Mouse (Mus musculus) testis, postnatal 10 days (tissue): ENCODE measurements around the gene Amhr2.
A peak's percentile ranks its signal among the peaks of the same experiment; 100 is the strongest.

Source experiments
- DNase-seq: peaks from one replicate; pipeline ENCODE4 v3.0.0; 2021; ENCODE audit warnings: low spot score

The Amhr2 gene

GRCm38 (mm10) chr15:102424657-102425056 lies 20.5 kb upstream of the Amhr2 start:
- no peak for DNase-seq

DNA sequence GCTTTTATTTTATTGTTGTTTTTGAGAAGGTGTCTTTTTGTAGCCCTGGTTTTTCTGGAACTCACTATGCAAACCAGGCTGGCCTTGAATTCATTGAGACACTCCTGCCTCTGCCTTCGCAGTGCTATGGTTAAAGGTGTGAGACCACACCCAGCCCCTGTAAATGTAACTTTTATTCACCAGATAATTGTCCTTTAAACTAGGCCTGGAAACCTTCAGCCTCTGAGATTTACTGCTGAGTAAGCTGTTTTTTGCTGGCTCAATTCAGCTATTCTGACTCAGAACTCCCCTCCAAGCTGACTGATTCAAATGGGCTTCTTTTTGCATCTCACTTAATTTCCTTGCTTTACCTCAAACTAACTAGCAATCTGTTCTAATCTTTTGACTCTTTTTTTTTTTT lies 18.2 kb upstream of the Amhr2 start:
- no peak for DNase-seq

DNA sequence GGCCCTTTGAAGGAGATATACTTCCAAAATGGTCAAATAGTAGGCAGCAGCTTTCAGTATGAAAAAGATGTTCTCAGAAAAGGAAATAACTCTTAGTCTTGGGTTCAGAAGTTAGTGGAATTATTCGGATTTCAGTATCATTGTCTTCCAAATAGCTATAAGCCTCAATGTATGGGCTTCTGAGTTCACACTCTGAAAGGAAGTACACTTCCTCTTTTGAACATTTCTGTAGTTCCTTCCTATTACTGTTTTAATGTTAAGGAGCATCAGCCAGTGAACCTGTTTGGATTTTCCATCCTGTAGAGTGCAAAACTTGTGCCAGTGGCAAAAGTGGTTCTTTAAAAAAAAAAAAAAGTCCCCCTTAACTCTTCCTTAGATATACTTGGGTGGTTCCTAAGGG lies 13.1 kb upstream of the Amhr2 start:
- no peak for DNase-seq

- DNase-seq, result no peak
Observed at GRCm38 (mm10) chr15:102433173-102433572, 12.0 kb upstream of the Amhr2 start.

DNA sequence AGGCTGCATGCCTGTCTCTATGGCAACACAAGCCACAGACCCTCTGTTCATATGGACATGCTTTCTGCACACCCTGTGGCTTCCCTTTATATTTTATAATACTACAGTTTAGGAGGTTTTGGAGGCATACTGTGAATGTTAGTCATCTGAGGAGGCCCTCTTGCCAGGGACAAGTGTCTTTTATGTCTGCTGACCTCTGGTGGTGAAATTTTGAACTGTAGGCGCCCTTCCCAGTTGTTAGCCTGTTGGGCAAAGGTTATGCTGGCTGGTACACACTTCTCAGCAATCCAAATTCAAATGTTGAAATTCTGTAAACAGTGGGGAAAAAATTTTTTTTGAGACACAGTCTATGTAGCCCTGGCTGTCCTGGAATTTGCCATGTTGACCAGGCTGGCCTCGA lies 2.7 kb upstream of the Amhr2 start:
- DNase-seq, result peak; percentile 91

DNA sequence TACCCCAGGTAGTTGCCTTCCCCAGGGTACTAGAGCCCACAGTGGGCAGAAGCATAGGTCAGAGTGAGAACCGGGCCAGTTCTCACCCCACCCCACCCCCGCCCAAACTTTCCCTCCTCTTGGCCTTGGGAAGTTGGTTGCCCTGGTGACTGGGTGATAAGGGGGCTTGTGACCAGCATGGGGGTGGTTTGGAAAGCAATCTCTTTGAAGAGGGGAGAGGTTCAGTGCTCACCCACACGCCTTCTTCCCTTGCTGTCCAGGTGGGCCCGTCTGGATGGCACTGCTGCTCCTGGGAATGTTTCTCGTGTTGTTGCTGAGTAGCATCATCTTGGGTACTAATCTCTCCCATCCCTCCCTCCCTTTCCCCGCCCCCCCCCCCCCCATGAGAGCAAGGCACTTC lies 1.3 kb downstream of the Amhr2 start:
- peak; percentile 64 for DNase-seq

DNA sequence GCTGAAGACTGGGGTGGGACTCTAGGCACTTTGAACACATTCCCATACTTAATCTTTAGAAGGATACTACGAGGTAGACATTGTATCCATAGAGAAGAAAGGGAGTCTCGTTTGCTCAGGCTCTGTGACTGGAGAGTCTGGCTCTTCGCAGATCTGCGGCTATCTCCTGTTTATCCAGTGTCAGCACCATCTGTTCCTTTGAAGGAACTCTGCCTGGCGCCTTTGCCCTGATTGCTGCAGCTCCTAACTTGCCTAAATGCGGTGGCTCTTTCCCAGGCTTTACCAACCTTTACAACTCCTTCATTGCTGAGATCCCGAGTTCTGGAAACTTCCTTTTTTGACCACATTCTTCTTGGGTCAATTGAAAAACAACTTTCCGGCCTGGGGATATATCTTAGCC lies 4.2 kb downstream of the Amhr2 start:
- peak; percentile 51 for DNase-seq

- no peak for DNase-seq
Observed at GRCm38 (mm10) chr15:102450928-102451327, 5.8 kb downstream of the Amhr2 start.

GRCm38 (mm10) chr15:102451666-102452430 lies 6.7 kb downstream of the Amhr2 start:
- no peak for DNase-seq

GRCm38 (mm10) chr15:102455993-102456392 lies 10.8 kb downstream of the Amhr2 start:
- DNase-seq, result peak; percentile 76

DNA sequence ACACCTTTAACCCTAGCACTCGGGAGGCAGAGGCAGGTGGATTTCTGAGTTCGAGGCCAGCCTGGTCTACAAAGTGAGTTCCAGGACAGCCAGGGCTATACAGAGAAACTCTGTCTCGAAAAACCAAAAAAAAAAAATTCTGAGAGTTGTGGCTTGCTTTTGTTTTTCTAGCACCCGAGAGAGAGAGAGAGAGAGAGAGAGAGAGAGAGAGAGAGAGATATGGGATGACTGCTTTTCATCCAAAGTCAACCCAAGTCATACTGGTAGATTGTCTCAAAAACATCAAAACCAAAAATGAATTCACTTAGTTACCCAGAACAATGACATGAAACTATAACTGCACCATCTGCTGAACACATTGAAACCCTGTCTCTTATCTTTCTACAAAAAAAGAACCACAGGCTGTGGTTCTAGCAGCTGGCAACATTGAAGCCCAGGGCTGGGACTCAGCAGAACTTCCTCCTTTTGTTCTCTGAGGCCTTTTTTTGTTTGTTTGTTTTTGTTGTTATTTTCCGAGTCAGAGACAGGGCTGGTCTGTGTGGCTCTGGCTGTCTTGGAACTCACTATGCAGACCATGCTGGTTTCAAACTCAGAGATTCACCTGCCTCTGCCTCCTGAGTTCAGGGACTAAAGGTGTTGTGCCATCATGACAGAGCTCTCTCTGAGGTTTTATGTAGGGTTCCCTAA lies 13.0 kb downstream of the Amhr2 start:
- DNase-seq, result no peak

DNA sequence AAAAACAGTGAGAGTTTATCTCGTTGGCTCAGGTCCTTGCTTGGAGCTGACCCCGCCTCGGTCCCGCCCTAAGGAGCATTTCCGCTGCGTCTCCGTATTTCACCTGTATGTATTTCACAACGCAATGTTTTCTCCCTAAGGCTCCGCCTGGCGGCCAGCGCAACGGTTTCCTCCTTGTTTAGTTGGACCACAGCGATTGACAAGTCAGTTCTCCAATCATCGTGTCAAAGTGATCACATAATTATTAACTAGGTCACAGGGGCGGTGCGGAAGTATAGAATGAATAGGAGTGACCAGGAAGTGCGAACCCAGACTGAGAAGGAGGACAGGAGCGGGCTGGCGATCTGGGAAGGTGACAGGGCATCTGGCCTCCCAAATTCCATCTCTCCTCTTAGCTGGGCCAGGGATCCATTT lies 13.7 kb downstream of the Amhr2 start, which contains the start of gene Prr13:
Gene Prr13, plus strand, starts transcription at position 125 of the 414 bp plus-strand sequence.
- peak; percentile 83 for DNase-seq

DNA sequence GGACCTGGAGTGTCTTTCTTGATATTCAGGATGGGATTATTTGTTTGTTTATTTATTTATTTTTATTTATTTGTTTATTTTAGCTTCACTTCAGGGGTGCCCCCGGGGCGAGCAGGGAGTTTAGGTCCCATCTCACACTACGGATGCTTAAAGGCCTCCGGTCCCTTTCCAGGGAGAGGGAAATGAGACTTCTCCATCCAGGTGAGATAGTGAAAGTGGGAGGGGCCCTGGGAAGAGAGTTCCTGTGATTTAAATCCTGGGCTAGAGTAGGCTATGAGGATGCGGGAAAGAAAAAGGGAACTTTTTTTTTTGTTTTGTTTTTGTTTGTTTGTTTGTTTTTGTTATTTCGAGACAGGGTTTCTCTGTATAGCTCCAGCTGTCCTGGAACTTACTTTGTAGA lies 14.2 kb downstream of the Amhr2 start:
- no peak for DNase-seq

DNA sequence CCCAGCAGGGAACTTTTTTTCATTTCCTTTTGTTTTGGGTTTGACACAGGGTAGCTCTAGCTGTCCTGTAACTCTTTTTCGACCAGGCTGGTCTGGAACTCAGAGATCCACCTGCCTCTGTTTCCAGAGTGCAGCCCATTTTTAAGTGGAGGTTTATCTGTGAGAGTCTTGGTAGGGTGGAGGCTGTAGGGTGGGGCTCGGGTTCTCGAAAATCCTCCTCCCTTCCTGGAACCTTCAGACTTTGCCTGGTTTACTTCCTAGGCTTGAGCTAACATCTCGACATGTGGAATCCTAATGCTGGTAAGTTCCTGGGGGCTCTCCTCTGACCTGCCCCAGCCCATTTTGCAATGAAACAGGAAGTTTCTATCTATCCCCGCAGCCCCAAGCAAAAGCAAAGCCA lies 14.7 kb downstream of the Amhr2 start:
- no peak for DNase-seq

DNA sequence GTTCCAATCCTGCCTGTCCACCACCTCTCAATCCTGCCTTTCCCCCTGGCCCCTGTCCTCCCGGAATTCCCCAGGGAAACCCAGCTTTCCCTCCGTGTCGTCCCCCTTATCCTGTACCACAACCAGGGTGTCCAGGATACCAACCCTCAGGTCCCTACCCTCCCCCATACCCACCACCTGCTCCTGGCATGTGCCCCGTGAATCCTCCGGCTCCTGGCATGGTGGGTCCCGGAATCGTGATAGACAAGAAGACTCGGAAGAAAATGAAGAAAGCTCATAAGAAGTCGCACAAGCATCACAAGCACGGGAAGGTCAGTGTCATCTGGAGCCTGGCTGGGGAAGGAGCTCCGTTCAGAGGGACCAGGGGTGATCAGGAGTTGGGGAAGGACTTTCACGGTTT lies 15.2 kb downstream of the Amhr2 start:
- no peak for DNase-seq

GRCm38 (mm10) chr15:102460971-102461370 lies 15.8 kb downstream of the Amhr2 start:
- no peak for DNase-seq

DNA sequence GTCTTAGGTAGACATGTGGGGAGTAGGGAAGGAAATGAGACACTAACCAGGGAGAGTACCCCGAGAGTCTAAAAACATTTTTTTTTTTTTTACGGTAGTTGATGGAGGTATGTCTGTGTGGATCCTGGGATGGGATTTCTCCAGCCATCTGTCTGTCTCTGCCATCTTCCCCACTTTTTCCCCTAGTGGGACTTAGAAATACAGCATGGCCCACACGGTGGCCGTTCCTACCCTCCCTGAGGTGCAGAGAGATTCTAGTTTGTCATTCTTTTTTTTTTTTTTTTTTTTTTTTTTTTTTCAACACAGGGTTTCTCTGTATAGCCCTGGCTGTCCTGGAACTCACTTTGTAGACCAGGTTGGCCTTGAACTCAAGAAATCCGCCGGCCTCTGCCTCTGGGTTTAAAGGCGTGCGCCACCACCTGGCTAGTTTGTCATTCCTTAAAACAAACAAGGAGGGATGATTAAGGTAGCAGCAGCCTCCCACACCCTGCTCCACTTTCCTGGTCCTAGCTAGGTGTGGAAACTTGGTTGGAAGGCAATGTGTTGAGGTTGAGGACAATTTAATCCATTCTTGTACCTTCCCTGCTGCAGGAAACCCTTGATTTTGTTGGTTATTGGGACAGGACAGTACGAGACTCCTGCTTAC lies 16.4 kb downstream of the Amhr2 start:
- no peak for DNase-seq

DNA sequence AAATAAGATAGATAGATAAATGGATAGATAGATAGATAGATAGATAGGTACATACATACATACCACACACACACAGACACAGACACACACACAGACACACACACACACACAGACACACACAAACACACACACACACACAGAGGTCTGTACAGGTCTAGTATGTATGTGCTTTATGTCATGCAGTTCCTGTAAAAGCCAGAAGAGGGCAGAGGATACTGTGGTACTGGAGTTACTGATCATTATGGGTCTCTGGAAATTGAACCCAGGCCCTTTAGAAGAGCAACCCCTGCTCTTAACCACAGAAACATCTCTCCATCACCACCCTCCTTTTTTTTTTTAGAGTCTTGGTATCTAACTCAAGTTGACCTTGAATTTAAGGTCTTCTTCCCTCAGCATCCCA lies 18.5 kb downstream of the Amhr2 start:
- no peak for DNase-seq

- DNase-seq, result no peak
Observed at GRCm38 (mm10) chr15:102468675-102469370, 23.7 kb downstream of the Amhr2 start.

DNA sequence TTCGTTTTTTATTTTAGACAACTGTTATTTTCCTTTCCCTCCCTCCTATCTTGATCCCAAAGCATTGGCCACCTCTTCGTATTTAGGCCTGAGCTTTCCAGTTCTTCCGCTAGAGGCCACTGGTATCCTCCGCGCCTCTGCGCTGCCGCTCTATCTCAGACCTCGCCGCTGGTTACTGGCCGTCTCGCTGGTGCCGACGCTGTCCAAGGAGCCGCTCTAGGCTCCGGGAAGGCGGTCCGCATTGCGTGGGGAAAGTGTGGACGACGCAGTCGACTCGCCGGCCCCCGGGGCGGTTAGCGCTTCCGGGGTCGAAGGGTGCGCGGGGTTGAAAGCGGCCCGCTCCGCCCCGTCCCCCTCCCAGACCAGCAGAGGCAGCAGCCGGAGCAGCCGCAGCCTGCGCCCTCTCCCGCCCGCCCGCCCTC lies 25.0 kb downstream of the Amhr2 start, which contains the start of gene Pcbp2:
Gene Pcbp2, plus strand, starts transcription at position 357 of the 422 bp plus-strand sequence.
- DNase-seq, result peak; percentile 94

GRCm38 (mm10) chr15:102470605-102471294 lies 25.6 kb downstream of the Amhr2 start:
- DNase-seq, result peak; percentile 91

DNA sequence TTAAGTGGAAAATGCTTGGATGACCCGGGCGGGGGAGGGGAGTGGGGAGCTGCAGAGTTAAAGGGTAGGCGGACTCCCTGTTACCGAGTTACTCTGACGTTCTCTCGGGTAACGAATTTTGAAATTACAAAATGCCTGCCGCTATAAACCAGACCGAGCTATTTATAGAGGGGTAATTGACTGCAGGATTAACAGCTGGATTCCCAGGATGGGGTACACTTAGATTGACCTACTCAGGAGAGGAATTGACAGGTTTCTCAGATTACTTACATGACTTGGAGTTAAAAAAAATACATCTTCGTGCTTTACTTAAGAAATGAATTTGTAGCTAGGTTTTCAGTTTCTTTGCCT lies 26.1 kb downstream of the Amhr2 start:
- no peak for DNase-seq
